Mouse (Mus musculus): ENCODE results near the gene R3hdm4. TPM values are rescaled to one million over a fixed set of nuclear protein-coding genes. Genes with fewer than 3 reads are reported as not detected.

The R3hdm4 gene
- total and polyA plus RNA-seq, 2 experiments from 2014 or later, result 58.4 to 107 TPM

- H3K4me2 ChIP-seq (ENCODE audit: low read depth, low read length), result no peak overlapping the region
- no peak overlapping the region for H3K4me3 ChIP-seq (ENCODE audit: low read depth, low read length)
- DNase-seq (ENCODE audit: low spot score) (no peak), ATAC-seq (ENCODE audit: insufficient read depth, low read depth) (no peak)
- TF ChIP-seq CTCF (IDR thresholded peaks at IDR 0.05; ENCODE audit: low read depth) (no peak), EP300 (IDR thresholded peaks at IDR 0.05; ENCODE audit: low read depth) (no peak)
- H3K27ac ChIP-seq (ENCODE audit: low read depth), result no peak overlapping the region
- no peaks in the 10 kb centered on the region for H3K4me1 ChIP-seq (ENCODE audit: control insufficient read depth, insufficient read depth)
- H3K9ac ChIP-seq (replicated peaks; ENCODE audit: low read depth, low read length), result no peak overlapping the region
- 84% methylated on average over 8 of the region's 8 CpGs for WGBS
- no peaks in the 10 kb centered on the region for H3K9me3 ChIP-seq (replicated peaks; ENCODE audit: control insufficient read depth, low read length)
- H3K27me3 ChIP-seq (ENCODE audit: control insufficient read depth, insufficient read depth, low read length), result peaks cover 7% of the 10 kb centered on the region; the same call in 1 of the 2 replicates
- H3K36me3 ChIP-seq (replicated peaks; ENCODE audit: control insufficient read depth, insufficient read depth, low read length), result no peaks in the 10 kb centered on the region
These were observed 49.2 kb downstream of the R3hdm4 start for GRCm38 (mm10) chr10:79871845-79872244.

GRCm38 (mm10) chr10:79866601-79867000 is 54.4 kb downstream of the R3hdm4 start:
- no peak for DNase-seq (ENCODE audit: low spot score)
- H3K4me2 ChIP-seq (ENCODE audit: low read depth, low read length), result no peak overlapping the region
- no peak overlapping the region for H3K4me3 ChIP-seq (ENCODE audit: low read depth, low read length)
- peaks cover 28% of the 10 kb centered on the region for H3K36me3 ChIP-seq (replicated peaks; ENCODE audit: control insufficient read depth, insufficient read depth, low read length)
- 80% methylated on average over 11 of the region's 11 CpGs for WGBS
- no peak for ATAC-seq (ENCODE audit: insufficient read depth, low read depth)
- no peaks in the 10 kb centered on the region for H3K4me1 ChIP-seq (ENCODE audit: control insufficient read depth, insufficient read depth)
- no peak overlapping the region for H3K9ac ChIP-seq (replicated peaks; ENCODE audit: low read depth, low read length)
- H3K27ac ChIP-seq (ENCODE audit: low read depth), result no peak overlapping the region
- H3K27me3 ChIP-seq (ENCODE audit: control insufficient read depth, insufficient read depth, low read length), result no peaks in the 10 kb centered on the region
- no peak for TF ChIP-seq EP300 (IDR thresholded peaks at IDR 0.05; ENCODE audit: low read depth)
- TF ChIP-seq CTCF (IDR thresholded peaks at IDR 0.05; ENCODE audit: low read depth), result no peak
- no peaks in the 10 kb centered on the region for H3K9me3 ChIP-seq (replicated peaks; ENCODE audit: control insufficient read depth, low read length)

GRCm38 (mm10) chr10:79865801-79866295 is 55.2 kb downstream of the R3hdm4 start:
- WGBS, result 41% methylated on average over 19 of the region's 19 CpGs
- Histone ChIP-seq H3K9me3 (replicated peaks; ENCODE audit: control insufficient read depth, low read length) (no peaks in the 10 kb centered on the region), H3K9ac (replicated peaks; ENCODE audit: low read depth, low read length) (no peak overlapping the region), H3K4me3 (ENCODE audit: low read depth, low read length) (no peak overlapping the region), H3K27ac (ENCODE audit: low read depth) (no peak overlapping the region), H3K4me2 (ENCODE audit: low read depth, low read length) (no peak overlapping the region), H3K27me3 (ENCODE audit: control insufficient read depth, insufficient read depth, low read length) (no peaks in the 10 kb centered on the region), H3K36me3 (replicated peaks; ENCODE audit: control insufficient read depth, insufficient read depth, low read length) (peaks cover 36% of the 10 kb centered on the region), H3K4me1 (ENCODE audit: control insufficient read depth, insufficient read depth) (no peaks in the 10 kb centered on the region)
- peak; percentile 51 for ATAC-seq (ENCODE audit: insufficient read depth, low read depth)
- peak; percentile 49 for TF ChIP-seq CTCF (IDR thresholded peaks at IDR 0.05; ENCODE audit: low read depth)
- no peak for TF ChIP-seq EP300 (IDR thresholded peaks at IDR 0.05; ENCODE audit: low read depth)
- DNase-seq (ENCODE audit: low spot score), result peak; percentile 36

GRCm38 (mm10) chr10:79865189-79865601 is 55.8 kb downstream of the R3hdm4 start:
- Histone ChIP-seq H3K9me3 (replicated peaks; ENCODE audit: control insufficient read depth, low read length) (no peaks in the 10 kb centered on the region), H3K27ac (ENCODE audit: low read depth) (no peak overlapping the region), H3K4me3 (ENCODE audit: low read depth, low read length) (no peak overlapping the region), H3K36me3 (replicated peaks; ENCODE audit: control insufficient read depth, insufficient read depth, low read length) (peaks cover 42% of the 10 kb centered on the region), H3K4me2 (ENCODE audit: low read depth, low read length) (no peak overlapping the region), H3K9ac (replicated peaks; ENCODE audit: low read depth, low read length) (no peak overlapping the region), H3K4me1 (ENCODE audit: control insufficient read depth, insufficient read depth) (no peaks in the 10 kb centered on the region), H3K27me3 (ENCODE audit: control insufficient read depth, insufficient read depth, low read length) (no peaks in the 10 kb centered on the region)
- DNase-seq (ENCODE audit: low spot score) (no peak), ATAC-seq (ENCODE audit: insufficient read depth, low read depth) (no peak; the same call in 1 of the 2 replicates)
- WGBS, result 42% methylated on average over 12 of the region's 12 CpGs
- TF ChIP-seq EP300 (IDR thresholded peaks at IDR 0.05; ENCODE audit: low read depth) (no peak), CTCF (IDR thresholded peaks at IDR 0.05; ENCODE audit: low read depth) (no peak)

- Histone ChIP-seq H3K27me3 (ENCODE audit: control insufficient read depth, insufficient read depth, low read length) (no peaks in the 10 kb centered on the region), H3K9me3 (replicated peaks; ENCODE audit: control insufficient read depth, low read length) (no peaks in the 10 kb centered on the region), H3K4me3 (ENCODE audit: low read depth, low read length) (no peak overlapping the region), H3K9ac (replicated peaks; ENCODE audit: low read depth, low read length) (no peak overlapping the region), H3K4me2 (ENCODE audit: low read depth, low read length) (no peak overlapping the region), H3K36me3 (replicated peaks; ENCODE audit: control insufficient read depth, insufficient read depth, low read length) (peaks cover 49% of the 10 kb centered on the region), H3K4me1 (ENCODE audit: control insufficient read depth, insufficient read depth) (peaks cover 2% of the 10 kb centered on the region), H3K27ac (ENCODE audit: low read depth) (no peak overlapping the region)
- no peak for TF ChIP-seq EP300 (IDR thresholded peaks at IDR 0.05; ENCODE audit: low read depth)
- TF ChIP-seq CTCF (IDR thresholded peaks at IDR 0.05; ENCODE audit: low read depth), result no peak
- 52% methylated on average over 10 of the region's 10 CpGs for WGBS
- DNase-seq (ENCODE audit: low spot score) (no peak), ATAC-seq (ENCODE audit: insufficient read depth, low read depth) (no peak)
These were observed 56.4 kb downstream of the R3hdm4 start for GRCm38 (mm10) chr10:79864351-79865188.
